Mouse (Mus musculus): ENCODE measurements around the gene Mgme1. TPM values are rescaled to one million over a fixed set of nuclear protein-coding genes. Genes with fewer than 3 reads are reported as not detected.

The Mgme1 gene
- polyA plus RNA-seq, 1 experiment from 2014 or later, result 16.0 TPM

- Histone ChIP-seq H3K27me3 (ENCODE audit: insufficient read depth, low read length) (no peaks in the 10 kb centered on the region), H3K27ac (no peak overlapping the region), H3K4me2 (ENCODE audit: low read length) (no peak overlapping the region), H3K4me3 (replicated peaks; ENCODE audit: low read depth, low read length) (no peak overlapping the region), H3K4me1 (replicated peaks; ENCODE audit: insufficient read depth, low read length) (no peaks in the 10 kb centered on the region), H3K9me3 (replicated peaks; ENCODE audit: low read length) (no peaks in the 10 kb centered on the region), H3K9ac (ENCODE audit: low read depth, low read length) (no peak overlapping the region), H3K36me3 (ENCODE audit: insufficient read depth, low read length) (no peaks in the 10 kb centered on the region)
- TF ChIP-seq CTCF (IDR thresholded peaks at IDR 0.05; ENCODE audit: low read depth), result no peak
- DNase-seq (ENCODE audit: low spot score), result no peak
- WGBS, result 52% methylated on average over 2 of the region's 2 CpGs
- no peak for ATAC-seq (replicated peaks; ENCODE audit: low FRiP score, low read depth)
These were observed 31.1 kb upstream of the Mgme1 start for GRCm38 (mm10) chr2:144239318-144239717.

- ATAC-seq (replicated peaks; ENCODE audit: low FRiP score, low read depth) (no peak), DNase-seq (ENCODE audit: low spot score) (no peak)
- H3K36me3 ChIP-seq (ENCODE audit: insufficient read depth, low read length), result no peaks in the 10 kb centered on the region
- no peaks in the 10 kb centered on the region for H3K27me3 ChIP-seq (ENCODE audit: insufficient read depth, low read length)
- WGBS, result 79% methylated on average over 3 of the region's 3 CpGs
- H3K4me2 ChIP-seq (ENCODE audit: low read length), result no peak overlapping the region
- no peak overlapping the region for H3K9ac ChIP-seq (ENCODE audit: low read depth, low read length)
- H3K27ac ChIP-seq, result no peak overlapping the region
- no peak overlapping the region for H3K4me3 ChIP-seq (replicated peaks; ENCODE audit: low read depth, low read length)
- no peak for TF ChIP-seq CTCF (IDR thresholded peaks at IDR 0.05; ENCODE audit: low read depth)
- H3K4me1 ChIP-seq (replicated peaks; ENCODE audit: insufficient read depth, low read length), result no peaks in the 10 kb centered on the region
- H3K9me3 ChIP-seq (replicated peaks; ENCODE audit: low read length), result no peaks in the 10 kb centered on the region
These were observed 30.2 kb upstream of the Mgme1 start for GRCm38 (mm10) chr2:144240095-144240899.

- no peak overlapping the region for H3K4me2 ChIP-seq (ENCODE audit: low read length)
- H3K4me1 ChIP-seq (replicated peaks; ENCODE audit: insufficient read depth, low read length), result no peaks in the 10 kb centered on the region
- DNase-seq (ENCODE audit: low spot score) (peak; percentile 71), ATAC-seq (replicated peaks; ENCODE audit: low FRiP score, low read depth) (no peak)
- peaks cover 17% of the 10 kb centered on the region for H3K36me3 ChIP-seq (ENCODE audit: insufficient read depth, low read length)
- no peak overlapping the region for H3K9ac ChIP-seq (ENCODE audit: low read depth, low read length)
- H3K27ac ChIP-seq, result 0 out of 2 replicates have a peak overlapping the region, but pooled peaks have one; percentile 16
- TF ChIP-seq CTCF (IDR thresholded peaks at IDR 0.05; ENCODE audit: low read depth), result no peak
- no peaks in the 10 kb centered on the region for H3K27me3 ChIP-seq (ENCODE audit: insufficient read depth, low read length)
- no peak overlapping the region for H3K4me3 ChIP-seq (replicated peaks; ENCODE audit: low read depth, low read length)
- WGBS, result 32% methylated on average over 7 of the region's 7 CpGs
- H3K9me3 ChIP-seq (replicated peaks; ENCODE audit: low read length), result no peaks in the 10 kb centered on the region
These were observed 25.0 kb upstream of the Mgme1 start for GRCm38 (mm10) chr2:144245464-144245863.

GRCm38 (mm10) chr2:144246270-144246669 lies 24.2 kb upstream of the Mgme1 start:
- Histone ChIP-seq H3K9ac (ENCODE audit: low read depth, low read length) (no peak overlapping the region), H3K27me3 (ENCODE audit: insufficient read depth, low read length) (no peaks in the 10 kb centered on the region), H3K4me2 (ENCODE audit: low read length) (no peak overlapping the region), H3K9me3 (replicated peaks; ENCODE audit: low read length) (no peaks in the 10 kb centered on the region), H3K4me3 (replicated peaks; ENCODE audit: low read depth, low read length) (no peak overlapping the region), H3K36me3 (ENCODE audit: insufficient read depth, low read length) (peaks cover 24% of the 10 kb centered on the region), H3K4me1 (replicated peaks; ENCODE audit: insufficient read depth, low read length) (no peaks in the 10 kb centered on the region), H3K27ac (0 out of 2 replicates have a peak overlapping the region, but pooled peaks have one; percentile 16)
- ATAC-seq (replicated peaks; ENCODE audit: low FRiP score, low read depth) (no peak), DNase-seq (ENCODE audit: low spot score) (no peak)
- no peak for TF ChIP-seq CTCF (IDR thresholded peaks at IDR 0.05; ENCODE audit: low read depth)
- WGBS, result 58% methylated on average over 2 of the region's 2 CpGs

- Histone ChIP-seq H3K4me3 (replicated peaks; ENCODE audit: low read depth, low read length) (no peak overlapping the region), H3K36me3 (ENCODE audit: insufficient read depth, low read length) (peaks cover 34% of the 10 kb centered on the region), H3K4me1 (replicated peaks; ENCODE audit: insufficient read depth, low read length) (no peaks in the 10 kb centered on the region), H3K9ac (ENCODE audit: low read depth, low read length) (no peak overlapping the region), H3K27me3 (ENCODE audit: insufficient read depth, low read length) (no peaks in the 10 kb centered on the region), H3K27ac (no peak overlapping the region), H3K4me2 (ENCODE audit: low read length) (no peak overlapping the region), H3K9me3 (replicated peaks; ENCODE audit: low read length) (no peaks in the 10 kb centered on the region)
- 45% methylated on average over 5 of the region's 5 CpGs for WGBS
- no peak for DNase-seq (ENCODE audit: low spot score)
- no peak for TF ChIP-seq CTCF (IDR thresholded peaks at IDR 0.05; ENCODE audit: low read depth)
- ATAC-seq (replicated peaks; ENCODE audit: low FRiP score, low read depth), result no peak; the same call in 1 of the 2 replicates
These were observed 23.0 kb upstream of the Mgme1 start for GRCm38 (mm10) chr2:144247337-144247978.

GRCm38 (mm10) chr2:144248613-144249376 lies 21.7 kb upstream of the Mgme1 start:
- ATAC-seq (replicated peaks; ENCODE audit: low FRiP score, low read depth), result no peak
- Histone ChIP-seq H3K27me3 (ENCODE audit: insufficient read depth, low read length) (no peaks in the 10 kb centered on the region), H3K36me3 (ENCODE audit: insufficient read depth, low read length) (peaks cover 46% of the 10 kb centered on the region), H3K9ac (ENCODE audit: low read depth, low read length) (no peak overlapping the region), H3K4me1 (replicated peaks; ENCODE audit: insufficient read depth, low read length) (no peaks in the 10 kb centered on the region), H3K9me3 (replicated peaks; ENCODE audit: low read length) (no peaks in the 10 kb centered on the region), H3K4me3 (replicated peaks; ENCODE audit: low read depth, low read length) (no peak overlapping the region), H3K4me2 (ENCODE audit: low read length) (no peak overlapping the region), H3K27ac (no peak overlapping the region)
- WGBS, result 47% methylated on average over 3 of the region's 4 CpGs
- no peak for TF ChIP-seq CTCF (IDR thresholded peaks at IDR 0.05; ENCODE audit: low read depth)
- no peak for DNase-seq (ENCODE audit: low spot score)
